Mouse (Mus musculus): ENCODE data around the gene Gad2. TPM values are rescaled to one million over a fixed set of nuclear protein-coding genes. Genes with fewer than 3 reads are reported as not detected.
A peak's percentile ranks its signal among the peaks of the same experiment; 100 is the strongest.

The Gad2 gene
- polyA plus RNA-seq, 1 experiment from 2014 or later: 0.04 TPM

GRCm38 (mm10) chr2:22620978-22621827 lies 802 bp upstream of the Gad2 start:
- H3K4me2 ChIP-seq: peak overlapping the region; percentile 66; the same call in 1 of the 2 replicates
- ATAC-seq (ENCODE audit: insufficient number of reproducible peaks, insufficient read depth, low FRiP score, low TSS enrichment, low read depth): no peak
- H3K27me3 ChIP-seq: peaks cover 94% of the 10 kb centered on the region
- H3K4me1 ChIP-seq (replicated peaks): peaks cover 20% of the 10 kb centered on the region; the same call in 1 of the 2 replicates
- H3K36me3 ChIP-seq: no peaks in the 10 kb centered on the region
- H3K9ac ChIP-seq (replicated peaks): no peak overlapping the region
- 2% methylated on average over 20 of the region's 20 CpGs for WGBS
- H3K9me3 ChIP-seq: no peaks in the 10 kb centered on the region
- H3K4me3 ChIP-seq (replicated peaks): peak overlapping the region; percentile 40; the same call in 1 of the 2 replicates
- H3K27ac ChIP-seq: no peak overlapping the region

DNA sequence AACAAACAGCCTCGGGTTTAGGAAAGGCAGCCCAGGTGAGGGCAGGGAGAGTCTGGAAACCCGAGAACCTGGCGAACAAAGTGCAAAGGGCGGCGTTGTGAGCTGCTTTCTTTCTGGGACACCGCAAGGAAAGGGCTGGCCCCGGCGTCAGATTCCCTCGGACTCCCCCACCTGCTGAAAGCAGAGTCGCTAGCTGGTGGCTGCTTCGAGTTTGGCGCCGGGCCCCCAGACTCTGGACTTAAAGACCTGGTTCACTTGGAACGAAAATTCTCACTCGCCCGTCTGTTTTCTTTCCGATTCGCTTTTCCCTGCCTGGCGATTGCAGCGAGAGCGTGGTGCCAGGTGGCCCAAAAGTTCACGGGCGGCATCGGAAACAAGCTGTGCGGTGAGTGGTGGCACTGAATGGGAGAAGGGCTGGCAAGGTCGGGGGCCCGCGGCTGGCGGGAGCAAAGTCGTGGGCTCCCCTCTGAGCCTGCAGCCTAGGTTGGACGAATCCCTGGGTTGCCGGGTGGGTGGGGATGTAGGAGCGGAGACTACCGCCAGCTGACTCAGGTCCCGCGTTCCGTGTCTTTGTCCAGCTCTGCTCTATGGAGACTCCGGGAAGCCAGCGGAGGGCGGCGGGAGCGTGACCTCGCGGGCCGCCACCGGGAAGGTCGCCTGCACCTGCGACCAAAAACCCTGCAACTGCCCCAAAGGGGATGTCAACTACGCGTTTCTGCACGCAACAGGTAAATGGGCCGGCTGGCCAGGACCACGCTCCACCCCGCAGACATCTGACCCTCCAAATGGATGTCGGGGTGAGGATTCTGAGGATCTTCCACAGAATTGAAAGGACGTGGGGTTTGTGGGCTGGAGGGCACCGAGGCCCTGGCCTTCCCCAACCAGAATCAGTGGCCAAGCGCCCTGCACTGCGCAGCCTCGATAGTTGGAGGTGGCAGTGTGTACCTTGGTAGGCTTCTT lies 1.4 kb downstream of the Gad2 start:
- Histone ChIP-seq H3K9ac (replicated peaks) (no peak overlapping the region; the same call in 1 of the 2 replicates), H3K9me3 (no peaks in the 10 kb centered on the region), H3K36me3 (no peaks in the 10 kb centered on the region), H3K27ac (no peak overlapping the region), H3K4me2 (peak overlapping the region; percentile 66), H3K4me3 (replicated peaks) (peak overlapping the region; percentile 40), H3K4me1 (replicated peaks) (peaks cover 20% of the 10 kb centered on the region; the same call in 1 of the 2 replicates), H3K27me3 (peaks cover 90% of the 10 kb centered on the region)
- WGBS: under 1% methylated on average over 60 of the region's 60 CpGs
- ATAC-seq (ENCODE audit: insufficient number of reproducible peaks, insufficient read depth, low FRiP score, low TSS enrichment, low read depth): no peak

DNA sequence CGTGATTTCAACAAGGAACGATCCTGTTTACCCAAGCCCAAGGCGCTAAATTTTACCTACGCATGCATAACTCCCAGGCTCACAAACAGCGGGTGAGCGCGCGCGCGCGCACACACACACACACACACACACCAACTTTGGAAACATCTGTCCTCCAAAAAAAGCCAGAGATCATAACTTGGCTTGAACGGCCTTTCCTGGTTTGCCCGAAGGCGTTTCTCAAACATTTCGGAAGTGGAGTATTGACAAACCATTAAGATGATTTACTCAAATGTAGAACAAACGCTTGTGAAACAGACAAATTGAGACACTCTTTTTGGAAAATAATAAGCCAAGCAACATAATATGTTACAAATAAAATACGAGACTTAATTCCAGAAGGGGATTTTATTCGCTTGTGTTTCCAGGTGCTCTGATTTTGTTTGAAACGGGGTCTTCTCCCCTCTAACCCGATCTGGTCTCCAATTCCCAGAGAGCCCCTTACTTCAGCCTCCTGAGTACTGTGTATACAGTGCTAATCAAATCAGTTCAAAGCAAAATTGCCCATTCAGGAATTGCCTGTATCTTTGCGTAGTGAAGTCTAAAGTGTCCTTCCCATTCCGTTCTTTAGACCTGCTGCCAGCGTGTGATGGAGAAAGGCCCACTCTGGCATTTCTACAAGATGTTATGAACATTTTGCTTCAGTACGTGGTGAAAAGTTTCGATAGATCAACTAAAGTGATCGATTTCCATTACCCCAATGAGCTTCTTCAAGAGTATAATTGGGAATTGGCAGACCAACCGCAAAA lies 2.4 kb downstream of the Gad2 start:
- no peak overlapping the region for H3K9ac ChIP-seq (replicated peaks)
- H3K4me1 ChIP-seq (replicated peaks): peaks cover 20% of the 10 kb centered on the region; the same call in 1 of the 2 replicates
- ATAC-seq (ENCODE audit: insufficient number of reproducible peaks, insufficient read depth, low FRiP score, low TSS enrichment, low read depth): no peak
- peaks cover 80% of the 10 kb centered on the region for H3K27me3 ChIP-seq
- H3K27ac ChIP-seq: no peak overlapping the region
- H3K4me3 ChIP-seq (replicated peaks): 0 out of 2 replicates have a peak overlapping the region, but pooled peaks have one; percentile 40
- 3% methylated on average over 27 of the region's 27 CpGs for WGBS
- no peaks in the 10 kb centered on the region for H3K36me3 ChIP-seq
- no peak overlapping the region for H3K4me2 ChIP-seq
- H3K9me3 ChIP-seq: no peaks in the 10 kb centered on the region

GRCm38 (mm10) chr2:22625096-22625960 lies 3.3 kb downstream of the Gad2 start:
- Histone ChIP-seq H3K27ac (no peak overlapping the region), H3K4me1 (replicated peaks) (peaks cover 20% of the 10 kb centered on the region; the same call in 1 of the 2 replicates), H3K27me3 (peaks cover 71% of the 10 kb centered on the region), H3K4me3 (replicated peaks) (no peak overlapping the region), H3K9ac (replicated peaks) (no peak overlapping the region), H3K9me3 (no peaks in the 10 kb centered on the region), H3K4me2 (no peak overlapping the region), H3K36me3 (no peaks in the 10 kb centered on the region)
- 6% methylated on average over 16 of the region's 16 CpGs for WGBS
- no peak for ATAC-seq (ENCODE audit: insufficient number of reproducible peaks, insufficient read depth, low FRiP score, low TSS enrichment, low read depth)

- H3K9me3 ChIP-seq: no peaks in the 10 kb centered on the region
- H3K9ac ChIP-seq (replicated peaks): no peak overlapping the region
- ATAC-seq (ENCODE audit: insufficient number of reproducible peaks, insufficient read depth, low FRiP score, low TSS enrichment, low read depth): no peak
- H3K36me3 ChIP-seq: no peaks in the 10 kb centered on the region
- WGBS: 23% methylated on average over 3 of the region's 3 CpGs
- H3K27me3 ChIP-seq: peaks cover 61% of the 10 kb centered on the region
- H3K4me2 ChIP-seq: no peak overlapping the region
- no peak overlapping the region for H3K27ac ChIP-seq
- H3K4me3 ChIP-seq (replicated peaks): no peak overlapping the region
- H3K4me1 ChIP-seq (replicated peaks): peaks cover 16% of the 10 kb centered on the region; the same call in 1 of the 2 replicates
Observed at GRCm38 (mm10) chr2:22627147-22627666, 5.2 kb downstream of the Gad2 start.

DNA sequence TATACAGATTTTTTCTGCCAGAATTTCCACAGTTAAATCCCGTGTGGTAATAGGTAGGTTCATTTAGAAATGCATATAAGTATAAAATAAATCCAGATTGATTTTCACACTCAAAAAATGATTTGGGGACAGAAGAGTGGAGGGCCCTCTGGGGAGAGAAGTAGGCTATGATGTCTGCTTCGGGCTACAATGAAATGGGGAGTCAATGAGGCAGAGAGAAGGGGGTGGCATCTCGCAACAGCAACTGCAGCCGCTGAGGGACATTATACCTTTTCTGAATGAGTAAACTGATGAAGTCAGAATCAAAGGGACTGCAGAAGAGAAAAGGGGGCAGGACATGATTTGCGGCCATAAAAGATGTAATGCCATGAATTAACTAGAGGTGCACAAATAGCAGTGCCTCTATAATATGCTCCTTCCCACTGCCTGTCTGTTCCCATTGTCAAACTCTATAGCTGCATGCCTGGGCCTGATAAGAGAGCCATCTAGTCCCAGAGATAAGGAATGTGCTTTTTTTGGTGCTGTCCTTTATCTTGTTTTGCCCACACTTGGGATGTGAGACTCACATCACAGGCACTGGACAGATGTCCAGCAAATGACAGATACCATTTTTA lies 5.9 kb downstream of the Gad2 start:
- Histone ChIP-seq H3K27me3 (peaks cover 55% of the 10 kb centered on the region), H3K4me3 (replicated peaks) (no peak overlapping the region), H3K9me3 (no peaks in the 10 kb centered on the region), H3K27ac (no peak overlapping the region), H3K9ac (replicated peaks) (no peak overlapping the region), H3K4me1 (replicated peaks) (peaks cover 9% of the 10 kb centered on the region; the same call in 1 of the 2 replicates), H3K4me2 (no peak overlapping the region), H3K36me3 (no peaks in the 10 kb centered on the region)
- WGBS: 30% methylated on average over 5 of the region's 5 CpGs
- no peak for ATAC-seq (ENCODE audit: insufficient number of reproducible peaks, insufficient read depth, low FRiP score, low TSS enrichment, low read depth)

DNA sequence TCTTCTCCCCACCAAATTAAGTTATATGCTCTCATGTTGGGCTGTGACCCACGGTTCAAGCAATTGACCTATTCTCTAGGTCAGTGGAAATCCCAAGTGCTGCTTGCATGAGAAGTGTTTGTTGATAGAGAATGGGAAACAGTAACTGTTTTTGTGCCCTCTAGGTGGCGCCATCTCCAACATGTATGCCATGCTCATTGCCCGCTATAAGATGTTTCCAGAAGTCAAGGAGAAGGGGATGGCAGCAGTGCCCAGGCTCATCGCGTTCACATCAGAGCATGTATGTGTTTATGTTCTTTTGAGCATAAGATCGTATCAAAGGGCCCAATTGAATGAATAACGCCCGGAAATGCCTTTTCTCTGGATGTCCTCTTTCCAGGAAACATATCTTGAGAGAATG lies 12.8 kb downstream of the Gad2 start:
- Histone ChIP-seq H3K4me1 (replicated peaks) (no peaks in the 10 kb centered on the region), H3K4me3 (replicated peaks) (no peak overlapping the region), H3K9me3 (no peaks in the 10 kb centered on the region), H3K27me3 (peaks cover 10% of the 10 kb centered on the region; the same call in 1 of the 2 replicates), H3K4me2 (no peak overlapping the region), H3K9ac (replicated peaks) (no peak overlapping the region), H3K36me3 (no peaks in the 10 kb centered on the region), H3K27ac (no peak overlapping the region)
- WGBS: 37% methylated on average over 8 of the region's 8 CpGs
- no peak for ATAC-seq (ENCODE audit: insufficient number of reproducible peaks, insufficient read depth, low FRiP score, low TSS enrichment, low read depth)

GRCm38 (mm10) chr2:22646134-22646533 lies 24.1 kb downstream of the Gad2 start:
- H3K27ac ChIP-seq: no peak overlapping the region
- H3K4me1 ChIP-seq (replicated peaks): peaks cover 13% of the 10 kb centered on the region
- WGBS: 50% methylated on average over 1 of the region's 1 CpGs
- no peak overlapping the region for H3K9ac ChIP-seq (replicated peaks)
- no peak overlapping the region for H3K4me3 ChIP-seq (replicated peaks)
- no peaks in the 10 kb centered on the region for H3K27me3 ChIP-seq
- H3K36me3 ChIP-seq: no peaks in the 10 kb centered on the region
- no peaks in the 10 kb centered on the region for H3K9me3 ChIP-seq
- ATAC-seq (ENCODE audit: insufficient number of reproducible peaks, insufficient read depth, low FRiP score, low TSS enrichment, low read depth): no peak
- no peak overlapping the region for H3K4me2 ChIP-seq

DNA sequence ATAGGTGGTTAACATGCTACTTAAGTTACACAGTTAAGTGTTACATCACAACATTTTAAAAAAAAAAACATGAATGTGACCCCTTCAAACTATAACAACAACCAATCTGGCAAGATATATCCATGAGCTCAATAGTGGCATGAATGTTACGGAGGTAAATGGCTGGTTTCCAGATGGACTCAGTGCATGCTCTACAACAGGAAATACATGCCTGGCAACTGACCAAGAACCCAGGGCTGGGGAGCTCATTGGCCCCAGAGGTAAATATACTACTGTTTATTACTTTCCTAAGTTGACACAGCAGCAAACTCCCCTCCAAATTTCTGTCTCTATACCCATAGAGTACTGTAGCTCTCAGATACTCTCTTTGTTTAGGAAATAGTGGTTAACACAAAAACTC lies 26.4 kb downstream of the Gad2 start:
- H3K9me3 ChIP-seq: no peaks in the 10 kb centered on the region
- 40% methylated on average over 1 of the region's 1 CpGs for WGBS
- peaks cover 13% of the 10 kb centered on the region for H3K4me1 ChIP-seq (replicated peaks)
- H3K27ac ChIP-seq: 0 out of 2 replicates have a peak overlapping the region, but pooled peaks have one; percentile 17
- H3K4me2 ChIP-seq: no peak overlapping the region
- H3K9ac ChIP-seq (replicated peaks): no peak overlapping the region
- no peak overlapping the region for H3K4me3 ChIP-seq (replicated peaks)
- 0 out of 2 replicates have a peak, but pooled peaks have one; percentile 37 for ATAC-seq (ENCODE audit: insufficient number of reproducible peaks, insufficient read depth, low FRiP score, low TSS enrichment, low read depth)
- H3K36me3 ChIP-seq: no peaks in the 10 kb centered on the region
- H3K27me3 ChIP-seq: no peaks in the 10 kb centered on the region
